Mouse (Mus musculus) stomach, embryonic 15.5 days (tissue): ENCODE measurements around the gene Smim12. TPM values are rescaled to one million over a fixed set of nuclear protein-coding genes. Genes with fewer than 3 reads are reported as not detected.
A peak's percentile ranks its signal among the peaks of the same experiment; 100 is the strongest.

Source experiments
- ATAC-seq: fragments of 200-750 bp; cut with Nextera tagmentation; 2 replicates; pipeline ENCODE4 v1.8.0; 2017; ENCODE audit warnings: low read depth, moderate number of reproducible peaks, moderate TSS enrichment; ENCODE audit not compliant: insufficient read depth, low FRiP score
- H3K27ac ChIP-seq: fragments of 300-500 bp; sonication (generic); 2 replicates; pipeline ENCODE4 v1.5.1; 2015; ENCODE audit warnings: mild to moderate bottlenecking, inconsistent platforms
- H3K27me3 ChIP-seq: fragments of 300-500 bp; sonication (generic); replicated peaks from 2 replicates; pipeline ENCODE4 v1.6.1; 2015; ENCODE audit warnings: inconsistent platforms
- H3K36me3 ChIP-seq: fragments of 300-500 bp; sonication (generic); 2 replicates; pipeline ENCODE4 v1.6.1; 2015; ENCODE audit warnings: inconsistent platforms
- H3K4me1 ChIP-seq: fragments of 300-500 bp; sonication (generic); 2 replicates; pipeline ENCODE4 v1.6.1; 2015; ENCODE audit warnings: inconsistent platforms
- H3K4me2 ChIP-seq: fragments of 300-500 bp; sonication (generic); 2 replicates; pipeline ENCODE4 v1.6.1; 2015; ENCODE audit warnings: mild to moderate bottlenecking, inconsistent platforms
- H3K4me3 ChIP-seq: fragments of 300-500 bp; sonication (generic); replicated peaks from 2 replicates; pipeline ENCODE4 v1.5.1; 2015; ENCODE audit warnings: inconsistent platforms
- H3K9ac ChIP-seq: fragments of 300-500 bp; sonication (generic); 2 replicates; pipeline ENCODE4 v1.6.1; 2015; ENCODE audit warnings: inconsistent platforms
- H3K9me3 ChIP-seq: fragments of 300-500 bp; sonication (generic); 2 replicates; pipeline ENCODE4 v1.6.1; 2016; ENCODE audit warnings: inconsistent platforms
- WGBS: fragments of 180-500 bp; shearing (Covaris S2); methylation state at CpG from one replicate; pipeline ENCODE4 v1.1.7; 2015; 5-methylcytosine and 5-hydroxymethylcytosine counted together
- polyA plus RNA-seq: library from polyadenylated mRNA; unstranded; fragments of >200 nt; fragmentation: Nextera tagmentation; extraction: Ambion mirVana; gene quantifications from 2 replicates; pipeline ENCODE4 v1.2.1, GENCODE M21; 2015

Smim12 gene
- polyA plus RNA-seq, 1 experiment from 2014 or later: 52.6 TPM

- H3K4me2 ChIP-seq: 0 out of 2 replicates have a peak overlapping the region, but pooled peaks have one; percentile 3
- H3K9me3 ChIP-seq: no peaks in the 10 kb centered on the region
- H3K36me3 ChIP-seq: no peaks in the 10 kb centered on the region
- WGBS: 56% methylated on average over 10 of the region's 10 CpGs
- H3K4me1 ChIP-seq: peaks cover 10% of the 10 kb centered on the region
- no peak overlapping the region for H3K9ac ChIP-seq
- peaks cover 24% of the 10 kb centered on the region for H3K27me3 ChIP-seq
- no peak overlapping the region for H3K4me3 ChIP-seq
- ATAC-seq: no peak
- no peak overlapping the region for H3K27ac ChIP-seq
Observed at GRCm38 (mm10) chr4:127237271-127237670, 6.3 kb upstream of the Smim12 start.

GRCm38 (mm10) chr4:127242696-127243095, 888 bp upstream of the Smim12 start:
- 53% methylated on average over 6 of the region's 6 CpGs for WGBS
- ATAC-seq: no peak
- Histone ChIP-seq H3K4me3 (no peak overlapping the region), H3K9ac (no peak overlapping the region), H3K9me3 (no peaks in the 10 kb centered on the region), H3K4me2 (no peak overlapping the region), H3K36me3 (peaks cover 5% of the 10 kb centered on the region; the same call in 1 of the 2 replicates), H3K4me1 (peaks cover 7% of the 10 kb centered on the region), H3K27ac (no peak overlapping the region), H3K27me3 (peaks cover 2% of the 10 kb centered on the region; the same call in 1 of the 2 replicates)

GRCm38 (mm10) chr4:127243953-127244352, 369 bp downstream of the Smim12 start:
- no peaks in the 10 kb centered on the region for H3K9me3 ChIP-seq
- peak; percentile 53 for ATAC-seq
- H3K4me1 ChIP-seq: peaks cover 7% of the 10 kb centered on the region
- H3K4me3 ChIP-seq: peak overlapping the region; percentile 99
- peaks cover 9% of the 10 kb centered on the region for H3K36me3 ChIP-seq
- H3K27me3 ChIP-seq: no peaks in the 10 kb centered on the region; the same call in 1 of the 2 replicates
- peak overlapping the region; percentile 88 for H3K4me2 ChIP-seq
- 0 out of 2 replicates have a peak overlapping the region, but pooled peaks have one; percentile 16 for H3K27ac ChIP-seq
- under 1% methylated on average over 26 of the region's 26 CpGs for WGBS
- H3K9ac ChIP-seq: peak overlapping the region; percentile 94

- no peak overlapping the region for H3K27ac ChIP-seq
Observed at GRCm38 (mm10) chr4:127249701-127250349, 6.2 kb downstream of the Smim12 start.

GRCm38 (mm10) chr4:127251963-127252585, 8.5 kb downstream of the Smim12 start:
- 51% methylated on average over 22 of the region's 22 CpGs for WGBS
- H3K4me2 ChIP-seq: 0 out of 2 replicates have a peak overlapping the region, but pooled peaks have one; percentile 16
- no peaks in the 10 kb centered on the region for H3K4me1 ChIP-seq
- H3K9me3 ChIP-seq: no peaks in the 10 kb centered on the region
- no peaks in the 10 kb centered on the region for H3K27me3 ChIP-seq
- peak; percentile 38; the same call in 1 of the 2 replicates for ATAC-seq
- H3K27ac ChIP-seq: no peak overlapping the region
- H3K4me3 ChIP-seq: no peak overlapping the region
- H3K9ac ChIP-seq: no peak overlapping the region
- H3K36me3 ChIP-seq: peaks cover 9% of the 10 kb centered on the region

More at GRCm38 (mm10) chr4:127249701-127250349, 6.2 kb downstream of the Smim12 start:
- H3K4me1 ChIP-seq: peaks cover under 1% of the 10 kb centered on the region; the same call in 1 of the 2 replicates
- H3K36me3 ChIP-seq: peaks cover 9% of the 10 kb centered on the region
- ATAC-seq: peak; percentile 74; the same call in 1 of the 2 replicates
- 3% methylated on average over 5 of the region's 5 CpGs for WGBS
- no peak overlapping the region for H3K4me2 ChIP-seq
- no peaks in the 10 kb centered on the region for H3K9me3 ChIP-seq
- H3K27me3 ChIP-seq: no peaks in the 10 kb centered on the region
- no peak overlapping the region for H3K9ac ChIP-seq
- H3K4me3 ChIP-seq: no peak overlapping the region

GRCm38 (mm10) chr4:127256739-127257138, 13.2 kb downstream of the Smim12 start:
- no peaks in the 10 kb centered on the region for H3K4me1 ChIP-seq
- H3K27ac ChIP-seq: no peak overlapping the region
- H3K9me3 ChIP-seq: no peaks in the 10 kb centered on the region
- H3K4me3 ChIP-seq: no peak overlapping the region
- WGBS: 55% methylated on average over 5 of the region's 5 CpGs
- no peak overlapping the region for H3K9ac ChIP-seq
- H3K27me3 ChIP-seq: no peaks in the 10 kb centered on the region
- H3K4me2 ChIP-seq: no peak overlapping the region
- H3K36me3 ChIP-seq: no peaks in the 10 kb centered on the region
- no peak for ATAC-seq

- Histone ChIP-seq H3K9ac (no peak overlapping the region), H3K9me3 (no peaks in the 10 kb centered on the region), H3K36me3 (no peaks in the 10 kb centered on the region), H3K4me3 (no peak overlapping the region), H3K27ac (no peak overlapping the region), H3K27me3 (no peaks in the 10 kb centered on the region), H3K4me1 (no peaks in the 10 kb centered on the region), H3K4me2 (no peak overlapping the region)
- 41% methylated on average over 12 of the region's 12 CpGs for whole genome bisulfite sequencing
- ATAC-seq: no peak
Observed at GRCm38 (mm10) chr4:127258186-127258897, 14.8 kb downstream of the Smim12 start.

- H3K4me3 ChIP-seq: no peak overlapping the region
- no peak overlapping the region for H3K9ac ChIP-seq
- H3K27me3 ChIP-seq: no peaks in the 10 kb centered on the region
- H3K9me3 ChIP-seq: no peaks in the 10 kb centered on the region
- ATAC-seq: no peak
- H3K4me1 ChIP-seq: no peaks in the 10 kb centered on the region
- no peak overlapping the region for H3K27ac ChIP-seq
- 86% methylated on average over 14 of the region's 14 CpGs for WGBS
- no peak overlapping the region for H3K4me2 ChIP-seq
- no peaks in the 10 kb centered on the region for H3K36me3 ChIP-seq
Observed at GRCm38 (mm10) chr4:127261601-127262000, 18.0 kb downstream of the Smim12 start.

- H3K4me2 ChIP-seq: no peak overlapping the region
- 62% methylated on average over 19 of the region's 19 CpGs for WGBS
Observed at GRCm38 (mm10) chr4:127263438-127264182, 20.0 kb downstream of the Smim12 start.

GRCm38 (mm10) chr4:127264183-127264554, 20.6 kb downstream of the Smim12 start:
- Histone ChIP-seq H3K4me3 (no peak overlapping the region), H3K9ac (no peak overlapping the region), H3K4me1 (no peaks in the 10 kb centered on the region), H3K9me3 (no peaks in the 10 kb centered on the region), H3K36me3 (no peaks in the 10 kb centered on the region), H3K27ac (no peak overlapping the region), H3K27me3 (no peaks in the 10 kb centered on the region), H3K4me2 (no peak overlapping the region)
- no peak for ATAC-seq
- WGBS: 59% methylated on average over 5 of the region's 5 CpGs

More at GRCm38 (mm10) chr4:127263438-127264182, 20.0 kb downstream of the Smim12 start:
- Histone ChIP-seq H3K36me3 (no peaks in the 10 kb centered on the region), H3K4me1 (no peaks in the 10 kb centered on the region), H3K27me3 (no peaks in the 10 kb centered on the region), H3K9ac (no peak overlapping the region), H3K27ac (no peak overlapping the region), H3K9me3 (no peaks in the 10 kb centered on the region), H3K4me3 (no peak overlapping the region)
- no peak; the same call in 1 of the 2 replicates for ATAC-seq

- Histone ChIP-seq H3K4me1 (no peaks in the 10 kb centered on the region), H3K4me3 (no peak overlapping the region), H3K36me3 (no peaks in the 10 kb centered on the region), H3K27me3 (no peaks in the 10 kb centered on the region), H3K9me3 (no peaks in the 10 kb centered on the region), H3K4me2 (no peak overlapping the region), H3K27ac (no peak overlapping the region), H3K9ac (no peak overlapping the region)
- ATAC-seq: 0 out of 2 replicates have a peak, but pooled peaks have one; percentile 7
- 47% methylated on average over 9 of the region's 9 CpGs for WGBS
Observed at GRCm38 (mm10) chr4:127278451-127279001, 34.9 kb downstream of the Smim12 start.
